In genomic region chr4:83343146-83343823, GRCm38 (mm10) we compare ENCODE assay signal across 21 mouse cellular contexts. TPM values are rescaled to one million over a fixed set of nuclear protein-coding genes. Genes with fewer than 3 reads are reported as not detected.
A peak's percentile ranks its signal among the peaks of the same experiment; 100 is the strongest.
DNase-seq lines count a peak whose midpoint lies in the region; ATAC-seq and TF ChIP-seq lines count a peak whose summit lies in the region.
"Had no signal": no experiment of that assay in that cellular context is flagged by ENCODE, and none has a peak within 500 bp of the region (broad histone marks: within the 10 kb centered on the region; RNA-seq: fewer than 3 reads in every experiment).

No protein-coding gene starts in this region.

- no peak overlapping the region for H3ac ChIP-seq in myocyte (ENCODE audit: control insufficient read depth, insufficient read length)

- H3K36me3 ChIP-seq in heart, embryonic 11.5 days (ENCODE audit: control insufficient read depth, insufficient read depth, low read length), result no peaks in the 10 kb centered on the region
- H3K36me3 ChIP-seq in CH12.LX (replicated peaks in 1 of 2; ENCODE audit: control insufficient read depth in 1 of 2, insufficient read depth in 1 of 2, low read length in 1 of 2) (no peaks in the 10 kb centered on the region), myocyte (ENCODE audit: control insufficient read depth, insufficient read depth) (no peaks in the 10 kb centered on the region)
- H3K36me3 ChIP-seq: embryonic facial prominence, embryonic 13.5 days; heart, embryonic 12.5 days; hindbrain, embryonic 12.5 days had no signal

- no peak overlapping the region for H3K9ac ChIP-seq in heart, embryonic 11.5 days (ENCODE audit: low read depth, low read length)
- no peak overlapping the region for H3K9ac ChIP-seq in CH12.LX (ENCODE audit: insufficient read depth, low read depth)
- H3K9ac ChIP-seq: embryonic facial prominence, embryonic 13.5 days; forebrain, embryonic 13.5 days; forebrain, postnatal 0 days; heart, embryonic 12.5 days; hindbrain, embryonic 12.5 days had no signal

- no peak for TF ChIP-seq EP300 in CH12.LX (IDR thresholded peaks at IDR 0.05; ENCODE audit: low read length)

- WGBS in heart, embryonic 11.5 days (ENCODE audit: insufficient replicate concordance), result 64% methylated on average over 9 of the region's 9 CpGs

- H3K4me2 ChIP-seq in heart, embryonic 11.5 days, result no peak overlapping the region
- H3K4me2 ChIP-seq in CH12.LX (ENCODE audit: insufficient read depth, low read depth, poor library complexity, severe bottlenecking), result peak overlapping the region; percentile 44; the same call in 1 of the 2 replicates
- H3K4me2 ChIP-seq in myocyte (ENCODE audit: low read depth), result peak overlapping the region; percentile 39
- H3K4me2 ChIP-seq: forebrain, embryonic 13.5 days; heart, embryonic 12.5 days; hindbrain, embryonic 12.5 days had no signal

- DNase-seq in heart, postnatal 4 days, result no peak
- DNase-seq in CH12.LX (ENCODE audit: extremely low read depth) (peak; percentile 24), NIH3T3 (ENCODE audit: low read depth) (peak; percentile 17)
- DNase-seq in kidney, postnatal 25 days, result no peak
- DNase-seq in kidney, adult 8-10 months, result no peak
- no peak for DNase-seq in retina, embryonic 14.5 days (ENCODE audit: low spot score)
- DNase-seq: adrenal gland, adult 8-10 months; cerebellum, adult 11 months; cerebellum, adult 9-10 months; gastrocnemius, postnatal 36 days; heart, adult 2 months had no signal

- no peak overlapping the region for H3K27ac ChIP-seq in heart, embryonic 11.5 days (ENCODE audit: low read depth, low read length)
- no peak overlapping the region for H3K27ac ChIP-seq in CH12.LX (ENCODE audit: insufficient read depth, low read depth)
- H3K27ac ChIP-seq: embryonic facial prominence, embryonic 13.5 days; forebrain, embryonic 13.5 days; heart, adult 2 months; hindbrain, embryonic 12.5 days had no signal

- peak; percentile 22; the same call in 1 of the 2 replicates for ATAC-seq in heart, embryonic 11.5 days (replicated peaks; ENCODE audit: insufficient number of reproducible peaks, low FRiP score, low TSS enrichment)
- ATAC-seq: forebrain, embryonic 13.5 days; forebrain, postnatal 0 days; hindbrain, embryonic 16.5 days; inflammation-experienced regulatory T-cells, adult 6 months; intestine, postnatal 0 days had no signal

- H3K4me1 ChIP-seq in heart, embryonic 11.5 days (ENCODE audit: control insufficient read depth, insufficient read depth, low read length), result no peaks in the 10 kb centered on the region
- H3K4me1 ChIP-seq in CH12.LX (ENCODE audit: control insufficient read depth in 1 of 2, insufficient read depth in 2 of 2), result peaks cover 7 to 14% of the 10 kb centered on the region in 2 experiments
- H3K4me1 ChIP-seq: forebrain, embryonic 13.5 days; hindbrain, embryonic 12.5 days had no signal

- TF ChIP-seq CTCF in CH12.LX (conservative IDR thresholded peaks at IDR 0.05 in 1 of 2, IDR thresholded peaks at IDR 0.05 in 1 of 2; ENCODE audit: low read depth in 2 of 2, low read length in 2 of 2), result no peak

- no peaks in the 10 kb centered on the region for H3K79me2 ChIP-seq in CH12.LX (replicated peaks; ENCODE audit: control insufficient read depth, extremely low read depth, insufficient read depth, poor library complexity, severe bottlenecking)
- H3K79me2 ChIP-seq in myocyte (ENCODE audit: control insufficient read depth, insufficient read depth), result no peaks in the 10 kb centered on the region

- H3K27me3 ChIP-seq in heart, embryonic 11.5 days (ENCODE audit: control insufficient read depth, insufficient read depth, low read length), result no peaks in the 10 kb centered on the region
- H3K27me3 ChIP-seq in CH12.LX (replicated peaks), result no peaks in the 10 kb centered on the region
- no peaks in the 10 kb centered on the region for H3K27me3 ChIP-seq in myocyte (ENCODE audit: control insufficient read depth, insufficient read depth, insufficient read length)
- H3K27me3 ChIP-seq: embryonic facial prominence, embryonic 13.5 days; forebrain, embryonic 13.5 days; heart, embryonic 12.5 days; hindbrain, embryonic 12.5 days had no signal

- no peak for TF ChIP-seq RAD21 in CH12.LX (IDR thresholded peaks at IDR 0.05; ENCODE audit: low read depth, low read length)

- no peak overlapping the region for H3K4me3 ChIP-seq in heart, embryonic 11.5 days (ENCODE audit: low read depth, low read length)
- H3K4me3 ChIP-seq in CH12.LX (replicated peaks in 1 of 3; ENCODE audit: low read depth in 2 of 3, low read length in 2 of 3, poor library complexity in 1 of 3) (no peak overlapping the region), myocyte (no peak overlapping the region)
- H3K4me3 ChIP-seq: embryonic facial prominence, embryonic 13.5 days; forebrain, embryonic 13.5 days; heart, adult 2 months; heart, embryonic 12.5 days; hindbrain, embryonic 12.5 days had no signal

- H3K9me3 ChIP-seq in heart, embryonic 11.5 days (replicated peaks; ENCODE audit: control insufficient read depth, low read length), result no peaks in the 10 kb centered on the region
- H3K9me3 ChIP-seq in CH12.LX (replicated peaks; ENCODE audit: low read length), result peaks cover 6% of the 10 kb centered on the region
- H3K9me3 ChIP-seq: embryonic facial prominence, embryonic 13.5 days; forebrain, embryonic 13.5 days; hindbrain, embryonic 12.5 days had no signal

- in situ Hi-C loops in CH12.LX (cut with MboI; ENCODE audit: low pct_ligation_motif_present, low pct_unique_long_range_greater_than_20kb, low sequenced_read_pairs), result no loop called here

- no peak for TF ChIP-seq POLR2A in CH12.LX (IDR thresholded peaks at IDR 0.05; ENCODE audit: low read depth, low read length)
- TF ChIP-seq POLR2A in myocyte (IDR thresholded peaks at IDR 0.05; ENCODE audit: insufficient read length, low read depth), result no peak

- dilution Hi-C loops in CH12.LX (cut with MboI; ENCODE audit: extremely low pct_ligation_motif_present, extremely low pct_unique_long_range_greater_than_20kb, low sequenced_read_pairs), result no loop called here

TF ChIP-seq in CH12.LX, 34 proteins besides CTCF, POLR2A, EP300 and RAD21:
- TF ChIP-seq MEF2A (IDR thresholded peaks at IDR 0.05; ENCODE audit: borderline replicate concordance, low read depth, low read length), result peak; percentile 69; the same call in 1 of the 2 replicates
- TF ChIP-seq SIN3A (IDR thresholded peaks at IDR 0.05; ENCODE audit: low read length), result no peak
- TF ChIP-seq KAT2A (IDR thresholded peaks at IDR 0.05; ENCODE audit: insufficient replicate concordance, low read length), result no peak

TF ChIP-seq in myocyte, 11 proteins besides CTCF, POLR2A, EP300 and RAD21:
- TF ChIP-seq MAX (IDR thresholded peaks at IDR 0.05; ENCODE audit: low read depth) (no peak), MYOG (IDR thresholded peaks at IDR 0.05; ENCODE audit: control insufficient read depth in 1 of 3, insufficient read depth in 1 of 3, insufficient read length in 2 of 3, low read depth in 2 of 3) (peak in 2 of 3 experiments; percentile 45 to 58), CEBPB (IDR thresholded peaks at IDR 0.05; ENCODE audit: insufficient read depth, poor library complexity, severe bottlenecking) (no peak), MYOD1 (IDR thresholded peaks at IDR 0.05; ENCODE audit: control insufficient read depth in 1 of 3, insufficient read length in 2 of 3, low read depth in 2 of 3) (peak in 2 of 3 experiments; percentile 19 to 71), USF1 (IDR thresholded peaks at IDR 0.05; ENCODE audit: low read depth) (no peak), TCF12 (IDR thresholded peaks at IDR 0.05; ENCODE audit: insufficient read depth, poor library complexity, severe bottlenecking) (no peak), POLR2AphosphoS2 (IDR thresholded peaks at IDR 0.05; ENCODE audit: insufficient read length, low read depth) (no peak)

RNA-seq across cellular contexts. Expression of gene Ttc39b, which starts 19.2 kb away (rescaled TPM):
- 2.3 and 2.9 TPM in 2 replicates for polyA plus RNA-seq in heart, embryonic 11.5 days (2014; fragmentation: Nextera tagmentation; extraction: Ambion mirVana)
- total RNA-seq in heart, postnatal 4 days (2021), result 10 to 100 TPM; 12.8 to 14.5 TPM
- total RNA-seq in CH12.LX (2012; rRNA removed) (12.6 and 14.7 TPM in 2 replicates), CH12.LX (2014; rRNA removed) (16.7 and 17.3 TPM in 2 replicates)
- polyA plus RNA-seq in CH12.LX (2012; ENCODE audit: insufficient read length, low read depth) (15.7 and 17.8 TPM in 2 replicates), myocyte (2012; fragmentation: generic; extraction: Trizol) (19.3 TPM)

Comparison
In these comparisons a context has a peak if more than half of its experiments do, and no peak if none do; other contexts are left out.
1. DNase-seq: peak in CH12.LX (single experiment) and NIH3T3 (single experiment); none in heart, postnatal 4 days (single experiment), kidney, postnatal 25 days (0 of 2), kidney, adult 8-10 months (0 of 2) and retina, embryonic 14.5 days (single experiment).